Mouse (Mus musculus): ENCODE measurements around the gene C77080.

- no peak for TF ChIP-seq GATA1 (IDR thresholded peaks at IDR 0.05; ENCODE audit: borderline replicate concordance, low read length)
- no peak for TF ChIP-seq FLI1 (IDR thresholded peaks at IDR 0.05; ENCODE audit: low read length)
Measured at GRCm38 (mm10) chr4:129239075-129239474, 22.1 kb downstream of the C77080 start.

Measured in megakaryocyte, embryonic 14.5 days (primary cell).